ENCODE assay signal across 9 mouse cellular contexts in genomic region chr11:100391081-100391883, GRCm38 (mm10). TPM values are rescaled to one million over a fixed set of nuclear protein-coding genes. Genes with fewer than 3 reads are reported as not detected.
A peak's percentile ranks its signal among the peaks of the same experiment; 100 is the strongest.
DNase-seq lines count a peak whose midpoint lies in the region; ATAC-seq and TF ChIP-seq lines count a peak whose summit lies in the region.
"Had no signal": no experiment of that assay in that cellular context is flagged by ENCODE, and none has a peak within 500 bp of the region (broad histone marks: within the 10 kb centered on the region; RNA-seq: fewer than 3 reads in every experiment).

No protein-coding gene starts in this region.

- no peak overlapping the region for H3K9ac ChIP-seq in hindbrain, embryonic 11.5 days (ENCODE audit: low read depth, low read length)
- H3K9ac ChIP-seq in limb, embryonic 14.5 days (ENCODE audit: low read depth, low read length, severe bottlenecking): no peak overlapping the region
- no peak overlapping the region for H3K9ac ChIP-seq in midbrain, postnatal 0 days (replicated peaks; ENCODE audit: low read length, poor library complexity, severe bottlenecking)
- no peak overlapping the region for H3K9ac ChIP-seq in forebrain, embryonic 13.5 days

- H3K4me1 ChIP-seq in hindbrain, embryonic 11.5 days (replicated peaks; ENCODE audit: control insufficient read depth, insufficient read depth, low read length): 0 out of 2 replicates have a peak, but pooled peaks cover 2% of the 10 kb centered on the region
- H3K4me1 ChIP-seq in limb, embryonic 14.5 days (ENCODE audit: control insufficient read depth, insufficient read depth, low read length): peaks cover 33% of the 10 kb centered on the region
- peaks cover 15% of the 10 kb centered on the region for H3K4me1 ChIP-seq in midbrain, postnatal 0 days (ENCODE audit: insufficient read depth, low read length)
- H3K4me1 ChIP-seq in forebrain, embryonic 13.5 days: peaks cover 20% of the 10 kb centered on the region

- H3K27ac ChIP-seq in left cerebral cortex, adult 2 months: peak overlapping the region; percentile 60
- H3K27ac ChIP-seq in hindbrain, embryonic 11.5 days (ENCODE audit: low read depth, low read length): no peak overlapping the region
- 0 out of 2 replicates have a peak overlapping the region, but pooled peaks have one; percentile 33 for H3K27ac ChIP-seq in limb, embryonic 14.5 days (replicated peaks; ENCODE audit: low read depth, low read length)
- H3K27ac ChIP-seq in midbrain, postnatal 0 days (ENCODE audit: low read depth, low read length): no peak overlapping the region
- no peak overlapping the region for H3K27ac ChIP-seq in forebrain, embryonic 13.5 days

- ATAC-seq in hindbrain, embryonic 11.5 days (ENCODE audit: low FRiP score): 0 out of 2 replicates have a peak, but pooled peaks have one; percentile 12
- ATAC-seq in limb, embryonic 14.5 days (ENCODE audit: low FRiP score, low read depth): peak; percentile 48; the same call in 1 of the 2 replicates
- 0 out of 2 replicates have a peak, but pooled peaks have one; percentile 12 for ATAC-seq in midbrain, postnatal 0 days (ENCODE audit: low FRiP score)
- ATAC-seq in forebrain, embryonic 13.5 days: no peak

- intact Hi-C loops in left cerebral cortex, adult 2 months (cut with DNase I): no loop called here
- intact Hi-C loops in left cerebral cortex, postnatal 14 days (cut with DNase I): no loop called here

- peak in 1 of 2 experiments; percentile 40 for DNase-seq in left cerebral cortex, adult 2 months (ENCODE audit: extremely low spot score in 1 of 2, low spot score in 2 of 2)
- no peak for DNase-seq in left cerebral cortex, postnatal 14 days (ENCODE audit: low spot score in 2 of 2)
- DNase-seq in gastrocnemius, adult 18-20 months (ENCODE audit: low spot score): peak; percentile 86
- DNase-seq in hindbrain, embryonic 11.5 days (ENCODE audit: low spot score): peak; percentile 32
- peak; percentile 61 for DNase-seq in limb, embryonic 14.5 days (ENCODE audit: low spot score)
- DNase-seq in midbrain, postnatal 0 days (ENCODE audit: low spot score): peak; percentile 43
- no peak for DNase-seq in thymus, postnatal 10 days (ENCODE audit: low spot score in 2 of 2)

- H3K27me3 ChIP-seq in hindbrain, embryonic 11.5 days (ENCODE audit: control insufficient read depth, insufficient read depth, low read length): peaks cover 9% of the 10 kb centered on the region
- no peaks in the 10 kb centered on the region for H3K27me3 ChIP-seq in limb, embryonic 14.5 days (ENCODE audit: control insufficient read depth, insufficient read depth, low read length)
- H3K27me3 ChIP-seq in midbrain, postnatal 0 days (ENCODE audit: insufficient read depth, low read length): no peaks in the 10 kb centered on the region
- peaks cover 15% of the 10 kb centered on the region for H3K27me3 ChIP-seq in forebrain, embryonic 13.5 days

- TF ChIP-seq POLR2A in limb, embryonic 14.5 days (IDR thresholded peaks at IDR 0.05; ENCODE audit: borderline replicate concordance, extremely low read depth, insufficient read depth, insufficient read length): no peak

- H3K36me3 ChIP-seq in hindbrain, embryonic 11.5 days (ENCODE audit: control insufficient read depth, insufficient read depth, low read length): no peaks in the 10 kb centered on the region
- H3K36me3 ChIP-seq in limb, embryonic 14.5 days (ENCODE audit: control insufficient read depth, insufficient read depth, low read length): peaks cover 3% of the 10 kb centered on the region; the same call in 1 of the 2 replicates
- H3K36me3 ChIP-seq in midbrain, postnatal 0 days (ENCODE audit: insufficient read depth, low read length): no peaks in the 10 kb centered on the region
- no peaks in the 10 kb centered on the region for H3K36me3 ChIP-seq in forebrain, embryonic 13.5 days (ENCODE audit: poor library complexity, severe bottlenecking)

- no peaks in the 10 kb centered on the region for H3K9me3 ChIP-seq in hindbrain, embryonic 11.5 days (ENCODE audit: control insufficient read depth, low read length)
- no peaks in the 10 kb centered on the region for H3K9me3 ChIP-seq in limb, embryonic 14.5 days (ENCODE audit: control insufficient read depth, low read length)
- H3K9me3 ChIP-seq in midbrain, postnatal 0 days (ENCODE audit: low read length): no peaks in the 10 kb centered on the region
- no peaks in the 10 kb centered on the region for H3K9me3 ChIP-seq in forebrain, embryonic 13.5 days (replicated peaks)

- 73% methylated on average over 9 of the region's 9 CpGs for WGBS in hindbrain, embryonic 11.5 days
- whole genome bisulfite sequencing in limb, embryonic 14.5 days: 65% methylated on average over 9 of the region's 9 CpGs
- WGBS in midbrain, postnatal 0 days: 68% methylated on average over 9 of the region's 9 CpGs
- 67% methylated on average over 9 of the region's 9 CpGs for WGBS in forebrain, embryonic 13.5 days

- no peak overlapping the region for H3K4me3 ChIP-seq in left cerebral cortex, adult 2 months
- no peak overlapping the region for H3K4me3 ChIP-seq in hindbrain, embryonic 11.5 days (ENCODE audit: low read depth, low read length)
- H3K4me3 ChIP-seq in limb, embryonic 14.5 days (replicated peaks; ENCODE audit: low read length): no peak overlapping the region
- H3K4me3 ChIP-seq in midbrain, postnatal 0 days (ENCODE audit: low read depth, low read length): no peak overlapping the region
- no peak overlapping the region for H3K4me3 ChIP-seq in forebrain, embryonic 13.5 days

- TF ChIP-seq CTCF in left cerebral cortex, adult 2 months (IDR thresholded peaks at IDR 0.05): peak; percentile 31
- peak; percentile 35 for TF ChIP-seq CTCF in midbrain, postnatal 0 days (IDR thresholded peaks at IDR 0.05)

- H3K4me2 ChIP-seq in hindbrain, embryonic 11.5 days (replicated peaks; ENCODE audit: low read depth, low read length): no peak overlapping the region
- H3K4me2 ChIP-seq in limb, embryonic 14.5 days (replicated peaks; ENCODE audit: low read depth, low read length, severe bottlenecking): no peak overlapping the region
- no peak overlapping the region for H3K4me2 ChIP-seq in midbrain, postnatal 0 days (ENCODE audit: low read depth, low read length, poor library complexity, severe bottlenecking)
- H3K4me2 ChIP-seq in forebrain, embryonic 13.5 days: no peak overlapping the region

RNA-seq across cellular contexts. Expression of gene Jup, which starts 6.3 kb away (rescaled TPM):
- 10 to 100 TPM; 51.2 to 53.7 TPM for total RNA-seq in left cerebral cortex, adult 2 months (2021)
- 10 to 100 TPM; 38.1 to 49.8 TPM for total RNA-seq in left cerebral cortex, postnatal 14 days (2021)
- total RNA-seq in gastrocnemius, adult 18-20 months (2021): 10 to 100 TPM; 73.4 to 81.3 TPM
- polyA plus RNA-seq in hindbrain, embryonic 11.5 days (2014; fragmentation: Nextera tagmentation; extraction: Ambion mirVana): 26.7 and 30.7 TPM in 2 replicates
- polyA plus RNA-seq in limb, embryonic 14.5 days (2012; rRNA removed): 111 and 123 TPM in 2 replicates
- polyA plus RNA-seq in limb, embryonic 14.5 days (2014; fragmentation: Nextera tagmentation; extraction: Ambion mirVana): 145 and 159 TPM in 2 replicates
- total RNA-seq in midbrain, postnatal 0 days (2014; rRNA removed): 133 and 156 TPM in 2 replicates
- 69.7 and 75.5 TPM in 2 replicates for polyA plus RNA-seq in midbrain, postnatal 0 days (2015; fragmentation: Nextera tagmentation; extraction: Ambion mirVana)
- 37.1 and 42.8 TPM in 2 replicates for polyA plus RNA-seq in forebrain, embryonic 13.5 days (2015; fragmentation: Nextera tagmentation; extraction: Ambion mirVana)

RNA-seq across cellular contexts. Expression of gene P3h4, which starts 23.4 kb away (rescaled TPM):
- 1 to 10 TPM; 7.6 to 9.4 TPM for total RNA-seq in left cerebral cortex, adult 2 months (2021)
- 1 to 10 TPM; 5.7 to 5.8 TPM for total RNA-seq in left cerebral cortex, postnatal 14 days (2021)
- 1 to 10 TPM; 1.6 to 3.2 TPM for total RNA-seq in gastrocnemius, adult 18-20 months (2021)
- 19.6 and 22.9 TPM in 2 replicates for polyA plus RNA-seq in hindbrain, embryonic 11.5 days (2014; fragmentation: Nextera tagmentation; extraction: Ambion mirVana)
- polyA plus RNA-seq in limb, embryonic 14.5 days (2012; rRNA removed): 120 and 160 TPM in 2 replicates
- polyA plus RNA-seq in limb, embryonic 14.5 days (2014; fragmentation: Nextera tagmentation; extraction: Ambion mirVana): 92.1 and 95.2 TPM in 2 replicates
- total RNA-seq in midbrain, postnatal 0 days (2014; rRNA removed): 24.4 and 26.0 TPM in 2 replicates
- polyA plus RNA-seq in midbrain, postnatal 0 days (2015; fragmentation: Nextera tagmentation; extraction: Ambion mirVana): 23.4 and 23.7 TPM in 2 replicates
- polyA plus RNA-seq in forebrain, embryonic 13.5 days (2015; fragmentation: Nextera tagmentation; extraction: Ambion mirVana): 10.9 and 12.3 TPM in 2 replicates

RNA-seq across cellular contexts. Expression of gene Fkbp10, which starts 24.2 kb away (rescaled TPM):
- 1 to 10 TPM; 3.6 to 4.8 TPM for total RNA-seq in left cerebral cortex, adult 2 months (2021)
- 10 to 100 TPM; 10.0 to 12.2 TPM for total RNA-seq in left cerebral cortex, postnatal 14 days (2021)
- total RNA-seq in gastrocnemius, adult 18-20 months (2021): 1 to 10 TPM; 1.9 to 2.6 TPM
- polyA plus RNA-seq in hindbrain, embryonic 11.5 days (2014; fragmentation: Nextera tagmentation; extraction: Ambion mirVana): 38.7 and 46.1 TPM in 2 replicates
- 251 and 316 TPM in 2 replicates for polyA plus RNA-seq in limb, embryonic 14.5 days (2012; rRNA removed)
- polyA plus RNA-seq in limb, embryonic 14.5 days (2014; fragmentation: Nextera tagmentation; extraction: Ambion mirVana): 179 and 187 TPM in 2 replicates
- total RNA-seq in midbrain, postnatal 0 days (2014; rRNA removed): 29.0 and 33.9 TPM in 2 replicates
- 19.9 and 21.8 TPM in 2 replicates for polyA plus RNA-seq in midbrain, postnatal 0 days (2015; fragmentation: Nextera tagmentation; extraction: Ambion mirVana)
- 15.5 and 16.3 TPM in 2 replicates for polyA plus RNA-seq in forebrain, embryonic 13.5 days (2015; fragmentation: Nextera tagmentation; extraction: Ambion mirVana)

RNA-seq across cellular contexts. Expression of gene Hap1, which starts 35.4 kb away (rescaled TPM):
- 100 to 1,000 TPM; 150 to 194 TPM for total RNA-seq in left cerebral cortex, adult 2 months (2021)
- 100 to 1,000 TPM in 1 of 2 experiments, 10 to 100 TPM in 1; 94.6 to 151 TPM for total RNA-seq in left cerebral cortex, postnatal 14 days (2021)
- under 1 TPM; 0.26 to 0.53 TPM for total RNA-seq in gastrocnemius, adult 18-20 months (2021)
- 12.0 and 12.8 TPM in 2 replicates for polyA plus RNA-seq in hindbrain, embryonic 11.5 days (2014; fragmentation: Nextera tagmentation; extraction: Ambion mirVana)
- polyA plus RNA-seq in limb, embryonic 14.5 days (2012; rRNA removed): 3.8 and 4.4 TPM in 2 replicates
- 1.4 and 1.6 TPM in 2 replicates for polyA plus RNA-seq in limb, embryonic 14.5 days (2014; fragmentation: Nextera tagmentation; extraction: Ambion mirVana)
- total RNA-seq in midbrain, postnatal 0 days (2014; rRNA removed): 743 and 796 TPM in 2 replicates
- 597 and 631 TPM in 2 replicates for polyA plus RNA-seq in midbrain, postnatal 0 days (2015; fragmentation: Nextera tagmentation; extraction: Ambion mirVana)
- 93.7 and 98.5 TPM in 2 replicates for polyA plus RNA-seq in forebrain, embryonic 13.5 days (2015; fragmentation: Nextera tagmentation; extraction: Ambion mirVana)
- total RNA-seq: hematopoietic stem cell, adult 5-6 weeks had no signal

RNA-seq across cellular contexts. Expression of gene Nt5c3b, which starts 50.3 kb away (rescaled TPM):
- total RNA-seq in left cerebral cortex, adult 2 months (2021): 10 to 100 TPM; 48.4 to 64.1 TPM
- total RNA-seq in left cerebral cortex, postnatal 14 days (2021): 10 to 100 TPM; 62.9 to 63.1 TPM
- 1 to 10 TPM; 7.7 to 8.3 TPM for total RNA-seq in gastrocnemius, adult 18-20 months (2021)
- polyA plus RNA-seq in hindbrain, embryonic 11.5 days (2014; fragmentation: Nextera tagmentation; extraction: Ambion mirVana): 92.6 and 96.0 TPM in 2 replicates
- polyA plus RNA-seq in limb, embryonic 14.5 days (2012; rRNA removed): 131 and 140 TPM in 2 replicates
- 138 and 147 TPM in 2 replicates for polyA plus RNA-seq in limb, embryonic 14.5 days (2014; fragmentation: Nextera tagmentation; extraction: Ambion mirVana)
- total RNA-seq in midbrain, postnatal 0 days (2014; rRNA removed): 57.2 and 58.5 TPM in 2 replicates
- 111 and 113 TPM in 2 replicates for polyA plus RNA-seq in midbrain, postnatal 0 days (2015; fragmentation: Nextera tagmentation; extraction: Ambion mirVana)
- 105 and 114 TPM in 2 replicates for polyA plus RNA-seq in forebrain, embryonic 13.5 days (2015; fragmentation: Nextera tagmentation; extraction: Ambion mirVana)

Comparison
In these comparisons a context has a peak if more than half of its experiments do, and no peak if none do; other contexts are left out.
1. DNase-seq: peak in gastrocnemius, adult 18-20 months (single experiment), hindbrain, embryonic 11.5 days (single experiment), limb, embryonic 14.5 days (single experiment) and midbrain, postnatal 0 days (single experiment); none in left cerebral cortex, postnatal 14 days (0 of 2) and thymus, postnatal 10 days (0 of 2).
2. H3K27ac ChIP-seq: peak in left cerebral cortex, adult 2 months (single experiment) and limb, embryonic 14.5 days (single experiment); none in hindbrain, embryonic 11.5 days (single experiment), midbrain, postnatal 0 days (single experiment) and forebrain, embryonic 13.5 days (single experiment).